Mouse (Mus musculus): ENCODE measurements at regions not wholly inside any gene's neighbourhood (a gene's known extent, or its start where the extent isn't known, plus 50 kb on each side); places are given as distances from the start of the nearest gene placed in this dataset.

GRCm38 (mm10) chr10:120538561-120538960 is 62.3 kb upstream of the Hmga2 start:
- no peak overlapping the region for H3K4me2 ChIP-seq (replicated peaks)
- peak; percentile 73 for ATAC-seq (ENCODE audit: low FRiP score, low read depth)

GRCm38 (mm10) chr10:120528406-120528805 is 52.1 kb upstream of the Hmga2 start:
- Histone ChIP-seq H3K9ac (no peak overlapping the region), H3K4me2 (replicated peaks) (no peak overlapping the region), H3K27ac (no peak overlapping the region), H3K9me3 (no peaks in the 10 kb centered on the region), H3K4me3 (no peak overlapping the region), H3K36me3 (no peaks in the 10 kb centered on the region), H3K27me3 (no peaks in the 10 kb centered on the region), H3K4me1 (peaks cover 13% of the 10 kb centered on the region; the same call in 1 of the 2 replicates)
- WGBS, result 90% methylated on average over 5 of the region's 5 CpGs
- no peak for ATAC-seq (ENCODE audit: low FRiP score, low read depth)

More at GRCm38 (mm10) chr10:120538561-120538960, 62.3 kb upstream of the Hmga2 start:
- H3K36me3 ChIP-seq, result no peaks in the 10 kb centered on the region
- WGBS, result 43% methylated on average over 7 of the region's 7 CpGs
- H3K27me3 ChIP-seq, result no peaks in the 10 kb centered on the region
- H3K4me1 ChIP-seq, result peaks cover 28% of the 10 kb centered on the region
- H3K27ac ChIP-seq, result peak overlapping the region; percentile 52; the same call in 1 of the 2 replicates
- no peaks in the 10 kb centered on the region for H3K9me3 ChIP-seq
- no peak overlapping the region for H3K4me3 ChIP-seq
- no peak overlapping the region for H3K9ac ChIP-seq

GRCm38 (mm10) chr10:120527951-120528350 is 51.7 kb upstream of the Hmga2 start:
- Histone ChIP-seq H3K9me3 (no peaks in the 10 kb centered on the region), H3K4me3 (no peak overlapping the region), H3K27me3 (no peaks in the 10 kb centered on the region), H3K36me3 (no peaks in the 10 kb centered on the region), H3K4me2 (replicated peaks) (no peak overlapping the region), H3K4me1 (peaks cover 13% of the 10 kb centered on the region; the same call in 1 of the 2 replicates), H3K27ac (no peak overlapping the region), H3K9ac (no peak overlapping the region)
- no peak for ATAC-seq (ENCODE audit: low FRiP score, low read depth)
- WGBS, result 85% methylated on average over 6 of the region's 6 CpGs

DNA sequence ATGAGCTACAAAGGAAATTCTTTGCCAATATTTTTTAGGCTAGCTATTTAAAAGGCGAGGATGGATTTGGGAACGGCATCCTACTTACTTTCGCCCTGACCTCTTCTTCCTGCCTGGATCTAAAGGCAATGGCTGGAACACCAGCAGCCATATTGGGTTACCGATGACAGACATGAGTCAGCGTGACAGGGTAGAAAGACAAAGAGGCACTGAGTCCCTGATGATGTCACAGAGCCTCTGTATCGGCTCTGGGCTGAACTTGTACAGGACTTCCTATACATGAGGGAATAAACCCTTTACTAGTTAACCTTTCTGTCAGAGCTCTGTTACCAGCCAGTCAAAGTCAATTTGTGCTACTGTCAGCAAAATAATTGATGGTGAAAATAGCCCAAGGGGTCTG is 50.7 kb upstream of the Hmga2 start:
- H3K4me1 ChIP-seq, result peaks cover 13% of the 10 kb centered on the region; the same call in 1 of the 2 replicates
- WGBS, result 81% methylated on average over 6 of the region's 6 CpGs
- H3K27ac ChIP-seq, result no peak overlapping the region
- no peaks in the 10 kb centered on the region for H3K9me3 ChIP-seq
- H3K4me3 ChIP-seq, result no peak overlapping the region
- ATAC-seq (ENCODE audit: low FRiP score, low read depth), result no peak
- no peak overlapping the region for H3K9ac ChIP-seq
- no peaks in the 10 kb centered on the region for H3K36me3 ChIP-seq
- no peaks in the 10 kb centered on the region for H3K27me3 ChIP-seq
- no peak overlapping the region for H3K4me2 ChIP-seq (replicated peaks)

All from limb, embryonic 13.5 days (tissue).